Mouse (Mus musculus): ENCODE data around the gene Krtcap3. TPM values are rescaled to one million over a fixed set of nuclear protein-coding genes. Genes with fewer than 3 reads are reported as not detected.
A peak's percentile ranks its signal among the peaks of the same experiment; 100 is the strongest.

Krtcap3 gene
- polyA plus RNA-seq, 1 experiment from 2014 or later, result 71.1 TPM

DNA sequence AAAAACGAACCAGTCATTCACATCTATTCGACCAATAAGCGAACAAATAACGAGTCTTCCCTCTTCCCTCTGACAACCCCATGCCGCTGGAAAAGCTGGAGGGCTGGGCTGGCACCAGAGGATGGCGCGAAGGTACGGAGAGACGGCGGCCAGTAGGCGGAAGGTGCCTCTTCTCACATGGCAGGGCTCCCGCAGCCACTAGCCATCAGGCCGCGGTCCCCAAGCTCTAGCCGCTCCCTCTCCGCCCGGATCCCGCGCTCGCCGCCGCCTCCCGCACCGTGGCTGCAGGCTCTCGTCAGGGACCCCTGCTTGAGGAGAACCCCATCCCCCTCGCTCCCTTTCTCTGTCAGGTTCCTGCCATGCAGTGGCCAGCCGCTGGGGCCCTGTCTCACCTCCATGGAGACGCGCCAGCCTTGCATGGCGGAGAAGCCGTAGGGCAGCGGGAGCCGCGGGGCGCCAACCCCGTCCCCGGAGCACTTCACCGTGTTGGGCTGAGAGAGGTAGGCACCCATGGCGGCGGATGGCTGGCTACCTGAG is 31.5 kb upstream of the Krtcap3 start:
- Histone ChIP-seq H3K27ac (ENCODE audit: low read length) (peak overlapping the region; percentile 81), H3K27me3 (replicated peaks; ENCODE audit: control insufficient read depth, insufficient read depth, low read length) (no peaks in the 10 kb centered on the region), H3K9me3 (ENCODE audit: control insufficient read depth, low read length) (no peaks in the 10 kb centered on the region), H3K4me2 (ENCODE audit: low read depth, low read length) (peak overlapping the region; percentile 63), H3K4me3 (ENCODE audit: low read length) (peak overlapping the region; percentile 76), H3K4me1 (ENCODE audit: control insufficient read depth, insufficient read depth, low read length) (peaks cover 10% of the 10 kb centered on the region), H3K36me3 (ENCODE audit: control insufficient read depth, insufficient read depth, low read length) (no peaks in the 10 kb centered on the region), H3K9ac (ENCODE audit: low read depth, low read length) (peak overlapping the region; percentile 82)
- peak; percentile 78 for ATAC-seq
- 0% methylated on average over 40 of the region's 40 CpGs for WGBS

- Histone ChIP-seq H3K4me3 (ENCODE audit: low read length) (peak within 1 kb of the TSS; percentile 76), H3K9ac (ENCODE audit: low read depth, low read length) (peak within 1 kb of the TSS; percentile 87), H3K27ac (ENCODE audit: low read length) (peak within 1 kb of the TSS; percentile 89), H3K4me1 (ENCODE audit: control insufficient read depth, insufficient read depth, low read length) (peaks cover 10% of the 10 kb centered on the region), H3K9me3 (ENCODE audit: control insufficient read depth, low read length) (no peaks in the 10 kb centered on the region), H3K27me3 (replicated peaks; ENCODE audit: control insufficient read depth, insufficient read depth, low read length) (no peaks in the 10 kb centered on the region), H3K4me2 (ENCODE audit: low read depth, low read length) (peak within 1 kb of the TSS; percentile 93), H3K36me3 (ENCODE audit: control insufficient read depth, insufficient read depth, low read length) (no peaks in the 10 kb centered on the region)
- ATAC-seq, result peak; percentile 97
- WGBS, result under 1% methylated on average over 69 of the region's 70 CpGs
These were observed 30.8 kb upstream of the Krtcap3 start, which contains the start of gene Ppm1g for GRCm38 (mm10) chr5:31220448-31221303. Ppm1g (minus strand) TSS chr5:31220687.

GRCm38 (mm10) chr5:31221304-31221945 is 30.1 kb upstream of the Krtcap3 start:
- Histone ChIP-seq H3K27me3 (replicated peaks; ENCODE audit: control insufficient read depth, insufficient read depth, low read length) (no peaks in the 10 kb centered on the region), H3K36me3 (ENCODE audit: control insufficient read depth, insufficient read depth, low read length) (no peaks in the 10 kb centered on the region), H3K9ac (ENCODE audit: low read depth, low read length) (peak overlapping the region; percentile 87), H3K4me1 (ENCODE audit: control insufficient read depth, insufficient read depth, low read length) (peaks cover 10% of the 10 kb centered on the region), H3K27ac (ENCODE audit: low read length) (peak overlapping the region; percentile 89), H3K9me3 (ENCODE audit: control insufficient read depth, low read length) (no peaks in the 10 kb centered on the region), H3K4me2 (ENCODE audit: low read depth, low read length) (peak overlapping the region; percentile 93), H3K4me3 (ENCODE audit: low read length) (peak overlapping the region; percentile 76)
- no peak; the same call in 1 of the 2 replicates for ATAC-seq
- 14% methylated on average over 11 of the region's 11 CpGs for WGBS

DNA sequence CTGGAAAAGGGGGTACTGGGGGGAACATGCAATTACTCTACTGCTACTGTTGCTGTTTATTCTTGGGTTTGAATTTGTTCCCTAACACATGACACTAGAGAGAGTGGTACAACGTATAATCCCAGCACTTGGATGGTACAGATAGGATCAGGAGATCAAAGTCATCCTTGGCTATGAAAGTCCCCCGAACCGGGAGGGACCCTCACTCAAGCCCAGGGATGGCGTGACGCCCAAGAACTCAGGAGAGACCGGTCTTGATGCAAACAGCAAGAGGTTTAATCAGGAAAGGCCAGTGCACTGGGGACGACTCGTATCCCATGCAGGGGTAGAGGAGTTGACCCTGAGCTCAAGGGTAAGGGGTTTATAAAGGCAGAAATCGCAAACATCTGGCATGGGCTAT is 28.8 kb upstream of the Krtcap3 start:
- H3K27me3 ChIP-seq (replicated peaks; ENCODE audit: control insufficient read depth, insufficient read depth, low read length), result no peaks in the 10 kb centered on the region
- H3K4me1 ChIP-seq (ENCODE audit: control insufficient read depth, insufficient read depth, low read length), result peaks cover 10% of the 10 kb centered on the region
- H3K4me2 ChIP-seq (ENCODE audit: low read depth, low read length), result no peak overlapping the region
- WGBS, result 95% methylated on average over 9 of the region's 9 CpGs
- no peak overlapping the region for H3K9ac ChIP-seq (ENCODE audit: low read depth, low read length)
- no peak for ATAC-seq
- H3K4me3 ChIP-seq (ENCODE audit: low read length), result no peak overlapping the region
- H3K36me3 ChIP-seq (ENCODE audit: control insufficient read depth, insufficient read depth, low read length), result no peaks in the 10 kb centered on the region
- H3K9me3 ChIP-seq (ENCODE audit: control insufficient read depth, low read length), result no peaks in the 10 kb centered on the region
- H3K27ac ChIP-seq (ENCODE audit: low read length), result no peak overlapping the region

GRCm38 (mm10) chr5:31226641-31227040 is 24.9 kb upstream of the Krtcap3 start:
- 65% methylated on average over 1 of the region's 1 CpGs for WGBS
- no peaks in the 10 kb centered on the region for H3K4me1 ChIP-seq (ENCODE audit: control insufficient read depth, insufficient read depth, low read length)
- no peak for ATAC-seq
- H3K9ac ChIP-seq (ENCODE audit: low read depth, low read length), result no peak overlapping the region
- no peaks in the 10 kb centered on the region for H3K27me3 ChIP-seq (replicated peaks; ENCODE audit: control insufficient read depth, insufficient read depth, low read length)
- H3K4me3 ChIP-seq (ENCODE audit: low read length), result no peak overlapping the region
- no peak overlapping the region for H3K4me2 ChIP-seq (ENCODE audit: low read depth, low read length)
- H3K36me3 ChIP-seq (ENCODE audit: control insufficient read depth, insufficient read depth, low read length), result no peaks in the 10 kb centered on the region
- H3K9me3 ChIP-seq (ENCODE audit: control insufficient read depth, low read length), result no peaks in the 10 kb centered on the region
- H3K27ac ChIP-seq (ENCODE audit: low read length), result no peak overlapping the region

DNA sequence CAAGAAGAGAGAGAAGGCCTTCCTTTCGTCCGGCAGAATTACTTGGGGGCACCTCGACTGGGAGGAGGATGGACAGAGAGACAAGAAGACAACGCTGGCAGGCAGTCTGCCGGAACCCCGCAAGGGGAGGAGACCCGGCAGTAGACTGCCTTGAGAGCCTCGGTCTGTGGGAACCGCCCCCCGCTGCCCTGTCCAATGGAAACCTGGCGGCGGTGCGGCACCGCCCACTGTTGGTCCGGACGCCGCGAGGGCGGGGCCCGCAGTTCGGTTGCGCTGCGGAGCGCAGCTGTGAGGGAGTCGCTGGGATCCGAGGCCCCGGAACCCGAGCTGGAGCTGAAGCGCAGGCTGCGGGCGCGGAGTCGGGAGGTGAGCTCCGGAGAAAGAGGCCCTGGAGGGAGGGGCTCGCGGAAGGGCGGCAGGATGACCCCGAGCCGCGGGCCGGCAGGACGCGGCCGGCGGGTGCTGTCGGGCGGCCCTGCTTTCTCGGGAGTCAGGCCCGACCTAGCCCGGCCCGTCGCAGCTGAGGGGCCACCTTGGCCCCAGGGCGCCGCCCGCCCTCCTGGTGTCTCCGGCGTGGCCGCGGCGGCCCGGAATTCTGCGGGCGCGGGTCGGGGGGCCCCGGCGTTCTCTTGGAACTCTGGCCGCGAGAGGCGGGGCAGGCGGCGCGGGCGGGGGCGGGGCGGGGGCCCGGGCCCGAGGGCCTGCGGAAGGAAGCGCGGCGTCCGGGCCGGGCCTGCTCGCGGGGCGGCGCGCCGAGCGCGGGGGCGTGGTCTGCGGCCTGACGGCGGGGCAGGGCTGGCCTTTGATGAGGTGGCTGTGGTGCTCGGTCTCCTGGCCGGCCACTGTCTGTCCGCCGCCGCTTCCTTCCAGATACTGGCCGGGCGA is 10.6 kb upstream of the Krtcap3 start, which contains the start of the genes Nrbp1 and Gm9970:
TSS of gene Nrbp1 (plus strand) at position 228 of the 885 bp plus-strand sequence.
TSS of gene Gm9970 (minus strand) at position 596 of the 885 bp plus-strand sequence.
- H3K9me3 ChIP-seq (ENCODE audit: control insufficient read depth, low read length), result no peaks in the 10 kb centered on the region
- under 1% methylated on average over 90 of the region's 103 CpGs for WGBS
- H3K27ac ChIP-seq (ENCODE audit: low read length), result peak within 1 kb of the TSS; percentile 99
- H3K4me2 ChIP-seq (ENCODE audit: low read depth, low read length), result peak within 1 kb of the TSS; percentile 87
- H3K4me3 ChIP-seq (ENCODE audit: low read length), result peak within 1 kb of the TSS; percentile 97
- peak within 1 kb of the TSS; percentile 99 for H3K9ac ChIP-seq (ENCODE audit: low read depth, low read length)
- no peaks in the 10 kb centered on the region for H3K27me3 ChIP-seq (replicated peaks; ENCODE audit: control insufficient read depth, insufficient read depth, low read length)
- ATAC-seq, result peak; percentile 99
- peaks cover 4% of the 10 kb centered on the region for H3K4me1 ChIP-seq (ENCODE audit: control insufficient read depth, insufficient read depth, low read length)
- 0 out of 2 replicates have a peak, but pooled peaks cover 5% of the 10 kb centered on the region for H3K36me3 ChIP-seq (ENCODE audit: control insufficient read depth, insufficient read depth, low read length)

- H3K27ac ChIP-seq (ENCODE audit: low read length), result peak overlapping the region; percentile 99
- WGBS, result 0% methylated on average over 13 of the region's 13 CpGs
- H3K4me1 ChIP-seq (ENCODE audit: control insufficient read depth, insufficient read depth, low read length), result peaks cover 4% of the 10 kb centered on the region
- peak overlapping the region; percentile 99 for H3K9ac ChIP-seq (ENCODE audit: low read depth, low read length)
- 0 out of 2 replicates have a peak, but pooled peaks cover 11% of the 10 kb centered on the region for H3K36me3 ChIP-seq (ENCODE audit: control insufficient read depth, insufficient read depth, low read length)
- H3K9me3 ChIP-seq (ENCODE audit: control insufficient read depth, low read length), result no peaks in the 10 kb centered on the region
- peak overlapping the region; percentile 87 for H3K4me2 ChIP-seq (ENCODE audit: low read depth, low read length)
- peak overlapping the region; percentile 97 for H3K4me3 ChIP-seq (ENCODE audit: low read length)
- ATAC-seq, result no peak; the same call in 1 of the 2 replicates
- H3K27me3 ChIP-seq (replicated peaks; ENCODE audit: control insufficient read depth, insufficient read depth, low read length), result no peaks in the 10 kb centered on the region
These were observed 9.9 kb upstream of the Krtcap3 start for GRCm38 (mm10) chr5:31241522-31242034.

- 21% methylated on average over 10 of the region's 10 CpGs for WGBS
- Histone ChIP-seq H3K4me1 (ENCODE audit: control insufficient read depth, insufficient read depth, low read length) (peaks cover 4% of the 10 kb centered on the region), H3K27ac (ENCODE audit: low read length) (no peak overlapping the region)
These were observed 9.3 kb upstream of the Krtcap3 start for GRCm38 (mm10) chr5:31242191-31242590.

More at GRCm38 (mm10) chr5:31242191-31242590, 9.3 kb upstream of the Krtcap3 start:
- ATAC-seq, result no peak
- Histone ChIP-seq H3K4me2 (ENCODE audit: low read depth, low read length) (peak overlapping the region; percentile 87), H3K27me3 (replicated peaks; ENCODE audit: control insufficient read depth, insufficient read depth, low read length) (no peaks in the 10 kb centered on the region), H3K9me3 (ENCODE audit: control insufficient read depth, low read length) (no peaks in the 10 kb centered on the region), H3K36me3 (ENCODE audit: control insufficient read depth, insufficient read depth, low read length) (peaks cover 11% of the 10 kb centered on the region; the same call in 1 of the 2 replicates), H3K4me3 (ENCODE audit: low read length) (peak overlapping the region; percentile 97), H3K9ac (ENCODE audit: low read depth, low read length) (peak overlapping the region; percentile 99)
